Mouse (Mus musculus) heart, postnatal 36 days (tissue): ENCODE data around the gene Eif2b4. TPM values are rescaled to one million over a fixed set of nuclear protein-coding genes. Genes with fewer than 3 reads are reported as not detected.

Experiments
- DNase-seq, 2 experiments: peaks; one replicate each; pipeline ENCODE4 v3.0.0; 2021 to 2022
- intact Hi-C: fragments of 180-260 bp; cut with DNase I; formaldehyde crosslinking; loops from one replicate; pipeline ENCODE4 v1.15.1; 2025
- total RNA-seq, 2 experiments: library from RNA; stranded (reverse); gene quantifications; 2 replicates each; pipeline ENCODE4 v1.2.3; 2021

Eif2b4 gene
- total RNA-seq, 2 experiments from 2014 or later = 49.7 to 55.9 TPM

- DNase-seq = no peak
- intact Hi-C loops = loop anchor here (2.0 kb wide), 1 partner anchor 61 kb away; the partner anchor contains the start of genes Gm9970 and Nrbp1
Observed at GRCm38 (mm10) chr5:31179301-31179765, 13.9 kb downstream of the Eif2b4 start.

GRCm38 (mm10) chr5:31168630-31169029, 24.6 kb downstream of the Eif2b4 start:
- intact Hi-C loops = no loop called here
- DNase-seq = no peak

GRCm38 (mm10) chr5:31164878-31165277, 28.4 kb downstream of the Eif2b4 start:
- intact Hi-C loops = no loop called here
- no peak for DNase-seq

- no peak for DNase-seq
- intact Hi-C loops = no loop called here
Observed at GRCm38 (mm10) chr5:31162462-31162861, 30.8 kb downstream of the Eif2b4 start.

GRCm38 (mm10) chr5:31154152-31154553, 39.1 kb downstream of the Eif2b4 start, which contains the start of gene Mpv17:
Mpv17 (minus strand) TSS chr5:31154251.
- intact Hi-C loops = loop anchor here (5.0 kb wide), 1 partner anchor 173 kb away; no protein-coding TSS in a partner anchor
- peak; percentile 76 to 84 for DNase-seq

- peak in 1 of 2 experiments; percentile 47 for DNase-seq
- intact Hi-C loops = loop anchor here (5.0 kb wide), 1 partner anchor 174 kb away; no protein-coding TSS in a partner anchor
Observed at GRCm38 (mm10) chr5:31153516-31154151, 39.6 kb downstream of the Eif2b4 start.

GRCm38 (mm10) chr5:31151746-31152145, 41.5 kb downstream of the Eif2b4 start:
- intact Hi-C loops = loop anchor here (5.0 kb wide), 1 partner anchor 176 kb away; no protein-coding TSS in a partner anchor

GRCm38 (mm10) chr5:31149781-31150180, 43.4 kb downstream of the Eif2b4 start:
- intact Hi-C loops = loop anchor here (5.0 kb wide), 1 partner anchor 178 kb away; no protein-coding TSS in a partner anchor
- DNase-seq = no peak

More at GRCm38 (mm10) chr5:31151746-31152145, 41.5 kb downstream of the Eif2b4 start:
- DNase-seq = peak in 1 of 2 experiments; percentile 40

GRCm38 (mm10) chr5:31138968-31139425, 54.2 kb downstream of the Eif2b4 start:
- DNase-seq = no peak

GRCm38 (mm10) chr5:31138241-31138967, 54.8 kb downstream of the Eif2b4 start, which contains the start of gene Ucn:
Ucn (minus strand) TSS chr5:31138829.
- intact Hi-C loops = no loop called here
- DNase-seq = no peak

More at GRCm38 (mm10) chr5:31138968-31139425, 54.2 kb downstream of the Eif2b4 start:
- intact Hi-C loops = no loop called here

GRCm38 (mm10) chr5:31137658-31138057, 55.6 kb downstream of the Eif2b4 start:
- no peak for DNase-seq

More at GRCm38 (mm10) chr5:31137658-31138057, 55.6 kb downstream of the Eif2b4 start:
- intact Hi-C loops = no loop called here

Other genes with a start within 250 kb of the Eif2b4 start
- gene Cgref1, start 247.8 kb downstream of the Eif2b4 start, total RNA-seq = under 1 TPM; 0.70 to 0.89 TPM
- gene Preb, start 233.1 kb downstream of the Eif2b4 start, total RNA-seq = 10 to 100 TPM; 81.0 to 86.9 TPM
- 1 to 10 TPM in 1 of 2 experiments, under 1 TPM in 1; 0.64 to 1.7 TPM for gene Tcf23, start 224.8 kb downstream of the Eif2b4 start, total RNA-seq
- gene Atraid, start 145.1 kb downstream of the Eif2b4 start, total RNA-seq = 10 to 100 TPM; 50.5 to 57.3 TPM
- 10 to 100 TPM; 11.0 to 12.1 TPM for gene Slc5a6, start 144.5 kb downstream of the Eif2b4 start, total RNA-seq
- gene Cad, start 138.7 kb downstream of the Eif2b4 start, total RNA-seq = 10 to 100 TPM; 14.5 to 15.6 TPM
- not detected for gene Dnajc5g, start 87.1 kb downstream of the Eif2b4 start, total RNA-seq
- gene Slc30a3, start 85.2 kb downstream of the Eif2b4 start, total RNA-seq = not detected
- gene Trim54, start 76.7 kb downstream of the Eif2b4 start, total RNA-seq = 100 to 1,000 TPM; 249 to 297 TPM
- gene Ucn, start 54.6 kb downstream of the Eif2b4 start, total RNA-seq = not detected
- gene Mpv17, start 39.2 kb downstream of the Eif2b4 start, total RNA-seq = 10 to 100 TPM; 50.7 to 52.0 TPM
- gene Gm29609, start 13.5 kb downstream of the Eif2b4 start, total RNA-seq = 1 to 10 TPM in 1 of 2 experiments, under 1 TPM in 1; 0.68 to 1.6 TPM
- gene Gtf3c2, start 13.3 kb downstream of the Eif2b4 start, total RNA-seq = 10 to 100 TPM; 31.0 to 31.4 TPM
- gene Snx17, start 203 bp downstream of the Eif2b4 start, total RNA-seq = 10 to 100 TPM; 61.8 to 64.6 TPM
- 10 to 100 TPM in 1 of 2 experiments, 1 to 10 TPM in 1; 7.9 to 10.3 TPM for gene Zfp513, start 8.9 kb upstream of the Eif2b4 start, total RNA-seq
- 10 to 100 TPM; 50.3 to 58.7 TPM for gene Ppm1g, start 27.3 kb upstream of the Eif2b4 start, total RNA-seq
- 10 to 100 TPM; 85.4 to 88.1 TPM for gene Nrbp1, start 47.4 kb upstream of the Eif2b4 start, total RNA-seq
- not detected for gene Gm9970, start 47.8 kb upstream of the Eif2b4 start, total RNA-seq
- gene Krtcap3, start 58.3 kb upstream of the Eif2b4 start, total RNA-seq = 1 to 10 TPM; 1.7 to 2.7 TPM
- 10 to 100 TPM; 36.8 to 43.6 TPM for gene Ift172, start 97.7 kb upstream of the Eif2b4 start, total RNA-seq
- 1 to 10 TPM; 1.6 to 3.7 TPM for gene Fndc4, start 102.7 kb upstream of the Eif2b4 start, total RNA-seq
- not detected for gene Gckr, start 104.0 kb upstream of the Eif2b4 start, total RNA-seq